ENCODE assay signal across 20 mouse cellular contexts in genomic region chr12:87131181-87131580, GRCm38 (mm10). TPM values are rescaled to one million over a fixed set of nuclear protein-coding genes. Genes with fewer than 3 reads are reported as not detected.
DNase-seq lines count a peak whose midpoint lies in the region; ATAC-seq and TF ChIP-seq lines count a peak whose summit lies in the region.
"Had no signal": no experiment of that assay in that cellular context is flagged by ENCODE, and none has a peak within 500 bp of the region (broad histone marks: within the 10 kb centered on the region; RNA-seq: fewer than 3 reads in every experiment).

No protein-coding gene starts in this region.

- H3K27ac ChIP-seq in heart, embryonic 12.5 days (ENCODE audit: poor library complexity, severe bottlenecking) = no peak overlapping the region
- H3K27ac ChIP-seq in cerebellum, adult 2 months (ENCODE audit: insufficient read depth, low read length) = no peak overlapping the region
- H3K27ac ChIP-seq: embryonic facial prominence, embryonic 13.5 days; heart, embryonic 13.5 days; kidney, postnatal 0 days; layer of hippocampus, adult 2 months; limb, embryonic 15.5 days; liver, embryonic 15.5 days; stomach, postnatal 0 days had no signal

- WGBS in heart, embryonic 12.5 days = 58% methylated on average over 2 of the region's 2 CpGs
- 28% methylated on average over 2 of the region's 2 CpGs for WGBS in cerebellum, adult 2 months

- peak; percentile 53 for DNase-seq in adrenal gland, adult 2 months
- no peak for DNase-seq in adrenal gland, adult 8-10 months
- peak; percentile 16 for DNase-seq in heart, postnatal 4 days
- DNase-seq in lung, postnatal 10 days = peak; percentile 20
- no peak for DNase-seq in lung, postnatal 4 days
- peak; percentile 25 for DNase-seq in Muller cell, postnatal 12 days (ENCODE audit: inconsistent ontology term)
- no peak for DNase-seq in cerebellum, adult 2 months
- DNase-seq: layer of hippocampus, postnatal 36 days had no signal

- H3K9ac ChIP-seq in heart, embryonic 12.5 days = no peak overlapping the region
- H3K9ac ChIP-seq: embryonic facial prominence, embryonic 13.5 days; heart, embryonic 13.5 days; limb, embryonic 15.5 days; liver, embryonic 15.5 days had no signal

- H3K4me3 ChIP-seq in heart, embryonic 12.5 days = no peak overlapping the region
- no peak overlapping the region for H3K4me3 ChIP-seq in cerebellum, adult 2 months (replicated peaks; ENCODE audit: insufficient read depth, low read depth, low read length)
- H3K4me3 ChIP-seq: embryonic facial prominence, embryonic 13.5 days; heart, embryonic 13.5 days; layer of hippocampus, adult 2 months; limb, embryonic 15.5 days; liver, embryonic 15.5 days had no signal

- peaks cover 52% of the 10 kb centered on the region for H3K36me3 ChIP-seq in heart, embryonic 12.5 days
- H3K36me3 ChIP-seq: liver, embryonic 15.5 days had no signal

- no peak for TF ChIP-seq POLR2A in cerebellum, adult 2 months (IDR thresholded peaks at IDR 0.05; ENCODE audit: borderline replicate concordance, insufficient read depth, low read length)

- ATAC-seq in heart, embryonic 12.5 days (ENCODE audit: insufficient number of reproducible peaks, low FRiP score) = no peak
- ATAC-seq: Patski had no signal

- H3K4me2 ChIP-seq in heart, embryonic 12.5 days = no peak overlapping the region
- H3K4me2 ChIP-seq: embryonic facial prominence, embryonic 13.5 days; heart, embryonic 13.5 days; limb, embryonic 15.5 days; liver, embryonic 15.5 days had no signal

- H3K4me1 ChIP-seq in heart, embryonic 12.5 days (replicated peaks) = peaks cover 10% of the 10 kb centered on the region
- H3K4me1 ChIP-seq in cerebellum, adult 2 months (ENCODE audit: control insufficient read depth, insufficient read depth, low read length) = no peaks in the 10 kb centered on the region
- H3K4me1 ChIP-seq: embryonic facial prominence, embryonic 13.5 days; limb, embryonic 15.5 days had no signal

- no peaks in the 10 kb centered on the region for H3K9me3 ChIP-seq in heart, embryonic 12.5 days (replicated peaks)
- H3K9me3 ChIP-seq: embryonic facial prominence, embryonic 13.5 days; heart, embryonic 13.5 days; limb, embryonic 15.5 days; liver, embryonic 15.5 days had no signal

- H3K27me3 ChIP-seq in heart, embryonic 12.5 days (replicated peaks) = no peaks in the 10 kb centered on the region
- H3K27me3 ChIP-seq in cerebellum, adult 2 months (ENCODE audit: control insufficient read depth, insufficient read depth, low read length) = no peaks in the 10 kb centered on the region
- H3K27me3 ChIP-seq: embryonic facial prominence, embryonic 13.5 days; heart, embryonic 13.5 days; limb, embryonic 15.5 days; liver, embryonic 15.5 days; Patski had no signal

- no peak for TF ChIP-seq CTCF in cerebellum, adult 2 months (IDR thresholded peaks at IDR 0.05; ENCODE audit: borderline replicate concordance, insufficient read depth, low read depth, low read length)

RNA-seq across cellular contexts. Expression of gene Gstz1, which starts 15.8 kb away (rescaled TPM):
- total RNA-seq in adrenal gland, adult 2 months (2021) = 100 to 1,000 TPM; 133 to 179 TPM
- polyA plus RNA-seq in adrenal gland, adult 2 months (2012; rRNA removed) = 93.7 and 100 TPM in 2 replicates
- 100 to 1,000 TPM in 3 of 4 experiments, 10 to 100 TPM in 1; 96.8 to 133 (median 104) TPM for total RNA-seq in adrenal gland, adult 8-10 months (2022)
- 10 to 100 TPM; 51.8 to 53.9 TPM for total RNA-seq in heart, postnatal 4 days (2021)
- 30.9 and 31.4 TPM in 2 replicates for polyA plus RNA-seq in heart, embryonic 12.5 days (2016; fragmentation: Nextera tagmentation; extraction: Ambion mirVana)
- 64.1 and 69.4 TPM in 2 replicates for polyA plus RNA-seq in cerebellum, adult 2 months (2012; rRNA removed)

RNA-seq across cellular contexts. Expression of gene Pomt2, which starts 16.6 kb away (rescaled TPM):
- total RNA-seq in adrenal gland, adult 2 months (2021) = 10 to 100 TPM; 13.0 to 13.5 TPM
- 12.7 and 13.6 TPM in 2 replicates for polyA plus RNA-seq in adrenal gland, adult 2 months (2012; rRNA removed)
- total RNA-seq in adrenal gland, adult 8-10 months (2022) = 10 to 100 TPM; 14.5 to 16.6 (median 15.7) TPM
- 10 to 100 TPM; 10.7 to 11.9 TPM for total RNA-seq in heart, postnatal 4 days (2021)
- 15.4 and 16.0 TPM in 2 replicates for polyA plus RNA-seq in heart, embryonic 12.5 days (2016; fragmentation: Nextera tagmentation; extraction: Ambion mirVana)
- polyA plus RNA-seq in cerebellum, adult 2 months (2012; rRNA removed) = 21.9 and 22.4 TPM in 2 replicates

RNA-seq across cellular contexts. Expression of gene Ngb, which starts 28.8 kb away (rescaled TPM):
- total RNA-seq in adrenal gland, adult 2 months (2021) = 1 to 10 TPM; 1.9 to 2.3 TPM
- polyA plus RNA-seq in adrenal gland, adult 2 months (2012; rRNA removed) = 4.0 and 7.9 TPM in 2 replicates
- total RNA-seq in adrenal gland, adult 8-10 months (2022) = 1 to 10 TPM; 3.8 to 6.8 (median 5.4) TPM
- not detected for total RNA-seq in heart, postnatal 4 days (2021)
- polyA plus RNA-seq in heart, embryonic 12.5 days (2016; fragmentation: Nextera tagmentation; extraction: Ambion mirVana) = 0.57 TPM in 1 of 2 replicates, not detected in the other
- 3.8 and 5.0 TPM in 2 replicates for polyA plus RNA-seq in cerebellum, adult 2 months (2012; rRNA removed)
- total RNA-seq: gastrocnemius, adult 8-10 months; granulocyte monocyte progenitor cell, adult 5-6 weeks; heart, postnatal 36 days had no signal
- polyA plus RNA-seq: liver, embryonic 15.5 days had no signal

Comparison
In these comparisons a context has a peak if more than half of its experiments do, and no peak if none do; other contexts are left out.
1. DNase-seq: peak in adrenal gland, adult 2 months (single experiment), heart, postnatal 4 days (single experiment), lung, postnatal 10 days (single experiment) and Muller cell, postnatal 12 days (single experiment); none in adrenal gland, adult 8-10 months (single experiment), lung, postnatal 4 days (0 of 2) and cerebellum, adult 2 months (0 of 2).